Mouse (Mus musculus): ENCODE results near the gene Cfap44.
"Not testable (repeated sequence)": the region's sequence is repeated elsewhere in the genome, so short reads cannot be mapped to it uniquely, and the experiment has no call there.

Cfap44 gene

GRCm38 (mm10) chr16:44430021-44430420, 35.4 kb downstream of the Cfap44 start:
- DNase-seq = no peak

GRCm38 (mm10) chr16:44434931-44435330, 40.3 kb downstream of the Cfap44 start:
- no peak for DNase-seq

DNA sequence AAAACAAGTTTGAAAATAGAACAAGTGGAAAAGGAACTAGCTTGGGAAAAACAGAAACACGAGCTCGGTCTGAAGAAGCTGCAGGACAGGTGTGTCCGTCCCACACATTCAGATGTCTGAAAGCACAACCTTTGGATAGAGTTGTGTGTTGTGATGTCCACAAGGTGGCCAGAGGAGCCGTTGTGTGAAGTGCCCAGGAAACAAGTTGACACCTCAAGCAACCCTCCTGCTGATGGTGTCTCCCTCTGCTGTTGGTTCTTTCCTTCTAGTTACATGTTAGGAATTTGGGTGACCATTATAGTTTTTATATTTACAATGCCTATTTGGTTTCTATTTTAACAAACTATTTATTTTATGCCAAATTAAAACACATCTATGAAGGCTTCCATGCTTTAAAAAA, 40.9 kb downstream of the Cfap44 start:
- DNase-seq = no peak

GRCm38 (mm10) chr16:44441913-44442312, 47.3 kb downstream of the Cfap44 start:
- not testable (repeated sequence) for DNase-seq

DNA sequence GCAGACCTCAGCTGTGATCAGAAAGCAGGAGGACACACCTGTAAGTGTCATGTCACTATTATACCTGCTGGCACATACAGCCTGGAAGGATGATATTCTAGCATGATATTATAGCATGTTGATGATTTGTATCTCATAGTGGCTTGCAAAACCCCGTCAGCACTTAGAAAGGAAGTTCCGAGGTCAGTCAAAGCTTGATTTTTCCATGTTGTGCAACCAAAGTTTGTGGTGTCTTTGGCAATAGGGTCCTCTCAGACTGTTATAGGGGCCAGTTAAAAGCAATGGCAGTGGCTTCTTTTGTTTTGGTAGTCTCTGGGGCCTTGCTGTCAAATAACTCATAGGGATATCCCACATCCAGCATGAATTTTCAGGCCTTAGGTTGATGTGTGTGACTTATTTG, 63.3 kb downstream of the Cfap44 start:
- no peak for DNase-seq

- DNase-seq = no peak
Measured at GRCm38 (mm10) chr16:44458826-44459225, 64.2 kb downstream of the Cfap44 start.

- no peak for DNase-seq
Measured at GRCm38 (mm10) chr16:44460922-44461321, 66.3 kb downstream of the Cfap44 start.

- no peak for DNase-seq
Measured at GRCm38 (mm10) chr16:44475281-44475680, 80.7 kb downstream of the Cfap44 start.

- DNase-seq = no peak
Measured at GRCm38 (mm10) chr16:44475682-44476375, 81.2 kb downstream of the Cfap44 start.

DNA sequence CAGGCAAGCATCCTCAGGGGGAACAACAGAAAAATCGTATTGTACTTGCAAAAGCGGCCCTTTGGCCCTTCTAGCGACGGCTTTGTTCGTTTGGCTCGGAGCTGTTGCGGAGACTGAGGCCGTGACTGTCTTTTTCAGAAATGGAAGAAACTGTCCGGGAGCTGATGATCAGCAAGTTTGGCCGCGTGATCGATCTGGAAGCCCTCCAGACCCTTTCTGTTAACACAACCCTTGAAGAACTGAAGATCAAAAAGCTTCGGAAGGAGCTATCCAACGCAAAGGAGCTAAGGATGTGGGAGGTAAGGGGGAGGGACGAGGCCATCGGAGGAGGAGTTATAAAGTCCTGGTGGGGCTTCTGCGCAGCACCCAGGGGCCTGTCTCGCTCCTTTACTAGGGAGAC, 84.2 kb downstream of the Cfap44 start:
- no peak for DNase-seq

DNA sequence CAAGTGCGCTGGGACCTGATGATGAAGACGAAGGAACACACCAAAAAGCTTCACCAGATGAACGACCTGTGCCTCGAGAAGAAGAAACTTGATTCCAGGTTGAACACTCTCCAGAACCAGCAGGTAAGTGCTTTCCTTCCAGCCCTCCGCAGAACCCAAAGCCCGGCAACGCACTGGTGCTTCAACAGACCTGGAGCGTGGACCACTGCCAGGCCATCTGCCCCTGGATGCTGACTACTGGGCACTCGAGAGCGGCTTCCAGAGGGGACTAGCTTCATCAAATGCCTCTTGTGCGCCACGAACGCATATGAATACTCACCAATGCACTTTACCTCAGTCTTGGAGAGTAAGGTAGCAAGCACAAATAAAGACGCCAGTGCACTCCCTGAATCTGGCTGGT, 85.3 kb downstream of the Cfap44 start:
- no peak for DNase-seq

- no peak for DNase-seq
Measured at GRCm38 (mm10) chr16:44480616-44481015, 86.0 kb downstream of the Cfap44 start.

DNA sequence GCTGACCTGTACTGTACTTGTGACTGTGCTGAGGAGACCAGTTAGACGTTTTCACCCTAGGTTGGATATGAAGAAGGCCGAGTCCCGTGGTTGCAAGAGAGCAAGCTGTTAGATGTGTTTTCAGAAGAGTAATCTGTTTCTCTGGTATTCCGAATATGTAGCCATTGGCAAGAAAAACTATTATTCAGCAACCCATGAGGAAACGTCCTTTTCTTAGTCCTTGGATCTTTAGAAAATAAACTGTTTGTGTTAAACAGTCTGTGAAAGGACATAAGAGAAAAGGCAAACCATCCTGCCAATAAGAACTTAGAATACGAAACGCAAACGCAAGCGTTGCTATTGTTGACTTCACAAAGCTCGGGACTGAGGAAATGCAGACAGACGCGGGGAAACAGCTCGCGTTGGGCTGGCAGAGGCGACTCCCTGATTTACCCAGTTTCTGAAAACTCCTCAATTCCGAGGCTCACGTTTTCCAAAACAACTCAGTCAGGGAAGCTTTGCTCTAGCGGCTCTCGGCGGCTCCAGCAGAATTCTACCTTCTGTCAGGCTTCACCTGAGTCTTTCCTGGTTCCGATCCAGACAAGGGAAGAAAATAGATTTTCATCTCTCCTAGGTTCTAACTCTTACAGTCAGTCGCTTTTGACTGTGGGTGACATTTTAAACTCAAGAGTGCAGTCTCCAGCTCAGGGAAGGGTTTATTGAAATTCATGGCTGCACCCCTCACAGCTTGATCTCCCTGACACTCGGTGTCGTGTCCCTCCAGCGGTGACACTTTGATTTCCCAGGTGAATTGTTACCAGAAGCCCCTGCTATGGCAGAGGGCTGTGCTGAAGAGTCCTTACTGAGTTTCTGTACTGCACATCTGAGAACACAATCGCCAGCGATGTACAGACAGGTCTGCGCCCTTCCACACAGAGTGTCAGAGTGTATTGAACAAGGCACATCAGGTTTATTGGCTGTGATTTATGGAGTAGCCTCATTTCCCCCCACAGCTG, 87.3 kb downstream of the Cfap44 start:
- no peak for DNase-seq

- DNase-seq = peak; percentile 37 to 59
Measured at GRCm38 (mm10) chr16:44484079-44484478, 89.5 kb downstream of the Cfap44 start.

DNA sequence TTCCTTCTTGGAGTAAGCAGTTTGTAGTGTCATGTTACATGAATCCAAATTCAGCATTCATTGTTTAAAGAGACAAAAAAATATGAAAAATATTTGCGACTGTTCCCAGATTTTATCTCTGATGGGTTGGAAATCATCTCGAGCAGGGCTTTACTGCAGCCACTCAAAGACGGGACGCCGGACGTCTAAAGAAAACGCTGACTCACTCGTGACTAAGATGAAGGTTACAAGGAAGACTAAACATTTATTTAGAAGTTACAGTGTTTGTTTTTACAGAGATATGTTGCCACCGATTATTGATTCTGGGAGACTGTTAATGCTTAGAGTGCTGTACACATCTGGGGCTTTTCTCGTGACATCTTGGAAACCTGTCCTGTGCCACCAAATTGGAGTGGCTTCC, 90.2 kb downstream of the Cfap44 start:
- no peak for DNase-seq

DNA sequence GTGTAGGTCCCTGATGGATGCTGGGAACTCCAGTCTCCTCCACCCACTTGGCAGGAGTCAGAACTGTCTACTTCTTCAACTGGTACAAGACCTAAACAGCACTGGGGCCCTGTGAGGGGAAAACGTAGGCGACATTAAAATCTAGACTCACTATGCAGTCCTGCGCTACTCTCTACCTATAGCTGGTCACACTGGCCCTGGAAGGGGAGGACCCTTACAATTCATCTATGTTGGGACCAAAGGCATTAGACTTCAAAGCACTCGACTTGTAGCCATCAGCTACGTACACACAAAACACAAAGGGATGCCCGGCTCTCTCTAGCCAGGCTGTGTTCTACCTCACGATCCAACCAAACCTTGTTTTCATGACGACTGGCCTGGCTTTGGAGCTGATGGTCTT, 91.1 kb downstream of the Cfap44 start:
- DNase-seq = no peak

DNA sequence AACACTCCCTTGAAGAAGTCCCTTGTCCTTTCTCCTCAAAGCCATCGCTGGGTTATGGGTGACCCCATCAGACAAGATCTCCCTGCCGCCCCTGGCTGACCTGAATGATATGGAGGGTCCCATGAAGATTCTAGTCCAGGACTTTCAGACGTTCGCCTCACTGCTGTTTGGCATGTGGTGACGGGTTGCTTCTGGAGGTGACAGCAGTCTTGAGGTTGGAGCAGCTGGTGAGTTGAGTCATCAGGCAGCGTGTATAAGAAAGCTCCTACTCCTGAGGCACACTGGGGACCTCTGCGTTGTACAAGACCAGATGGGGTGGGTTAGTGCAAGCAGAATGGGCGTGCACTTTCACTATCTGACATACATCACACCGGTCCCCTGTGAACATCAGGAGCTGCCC, 92.0 kb downstream of the Cfap44 start:
- no peak for DNase-seq

DNA sequence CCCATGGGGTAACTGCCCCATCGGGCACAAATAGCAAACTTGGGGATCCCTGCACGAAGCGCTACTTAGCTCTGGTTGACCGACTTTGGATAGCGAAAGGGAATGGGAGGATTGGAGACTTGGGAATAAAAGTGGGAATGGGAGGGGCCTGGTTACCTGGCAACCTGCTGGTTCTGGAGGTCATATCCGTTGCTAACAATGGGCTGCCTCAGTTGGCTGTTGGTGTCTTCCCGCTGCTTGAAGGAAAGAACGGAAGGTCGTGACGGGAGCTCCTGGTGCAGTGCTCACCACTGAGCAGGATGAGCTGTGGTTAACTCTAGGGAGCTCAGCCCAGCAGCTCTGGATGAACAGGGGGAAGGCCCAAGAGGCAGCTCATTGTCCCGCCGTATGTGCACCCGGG, 92.6 kb downstream of the Cfap44 start:
- DNase-seq = no peak

DNA sequence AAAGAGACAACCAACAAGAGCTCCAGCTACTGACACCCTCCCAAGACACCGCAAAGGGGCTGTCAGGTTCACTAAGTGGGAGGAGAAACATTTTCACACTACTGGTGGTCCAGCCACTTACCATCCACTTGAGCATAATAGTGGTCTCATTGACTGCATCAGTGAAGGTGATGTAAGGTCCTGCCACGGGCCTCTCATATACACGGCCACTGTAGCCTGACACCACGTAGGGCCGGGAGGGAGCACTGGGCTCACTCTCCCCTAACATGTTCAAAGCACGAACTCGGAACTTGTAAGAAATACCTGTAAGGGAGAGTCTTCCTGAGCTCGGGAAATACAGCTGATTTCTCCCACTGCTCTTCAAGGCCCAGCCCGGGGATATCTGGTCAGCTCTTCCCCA, 96.5 kb downstream of the Cfap44 start:
- DNase-seq = no peak

DNA sequence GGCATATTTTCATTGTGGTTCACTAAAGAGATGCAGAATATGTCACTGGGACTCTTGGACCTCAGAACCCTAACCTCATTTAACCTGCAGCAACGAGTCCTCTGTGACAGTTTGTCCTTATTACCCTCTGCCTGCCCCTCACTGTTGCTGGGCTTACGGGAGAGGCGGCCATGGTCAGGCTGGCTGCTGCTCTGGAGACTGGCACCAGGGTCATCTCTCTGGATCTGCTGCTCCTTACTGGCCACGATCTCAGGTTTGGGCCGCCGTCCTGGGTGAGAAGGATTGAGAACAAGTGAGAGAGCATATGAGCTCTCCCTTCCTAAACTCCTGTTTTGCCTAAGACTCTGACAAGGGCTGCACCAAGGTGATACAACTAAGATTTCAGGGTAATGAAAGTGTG, 97.6 kb downstream of the Cfap44 start:
- no peak for DNase-seq

DNA sequence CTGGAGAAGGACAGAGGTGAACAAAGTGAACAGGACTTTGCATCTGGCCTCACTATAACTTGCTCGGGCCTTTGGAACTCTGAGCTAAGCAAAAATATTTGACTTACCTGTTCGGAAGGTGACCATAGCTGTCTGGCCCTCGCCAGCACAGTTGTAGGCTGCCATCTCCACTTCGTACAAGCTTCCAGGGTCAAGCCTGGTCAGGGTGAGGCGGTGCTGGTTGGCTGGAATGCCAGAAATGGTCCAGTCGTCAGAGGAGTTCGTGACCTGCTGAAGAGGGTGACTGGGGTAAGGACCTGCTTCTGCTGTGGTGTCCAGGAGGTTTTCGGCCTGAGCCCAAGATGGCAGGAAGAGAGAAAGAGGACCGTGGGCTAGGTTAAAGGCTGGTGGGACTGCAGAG, 98.1 kb downstream of the Cfap44 start:
- no peak for DNase-seq

DNA sequence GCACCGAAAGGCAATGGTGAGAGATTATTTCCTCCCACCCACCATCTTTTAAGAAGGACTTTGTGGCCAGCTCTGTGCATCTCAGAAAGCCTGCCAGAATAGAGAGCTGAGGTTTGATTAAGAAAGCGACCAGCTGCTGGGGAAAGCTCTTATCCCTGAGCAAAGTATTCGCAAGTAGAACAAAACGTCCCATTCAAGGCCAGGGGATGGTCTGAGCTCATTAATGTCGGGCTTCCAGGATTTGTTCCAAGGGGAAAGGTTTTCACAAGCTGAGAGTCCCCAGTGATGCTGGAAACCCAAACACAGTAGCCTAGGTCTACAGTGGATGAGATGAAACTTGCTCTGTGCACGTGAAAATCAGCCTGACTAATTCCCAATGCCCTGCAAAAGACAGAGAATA, 99.3 kb downstream of the Cfap44 start:
- DNase-seq = no peak

DNA sequence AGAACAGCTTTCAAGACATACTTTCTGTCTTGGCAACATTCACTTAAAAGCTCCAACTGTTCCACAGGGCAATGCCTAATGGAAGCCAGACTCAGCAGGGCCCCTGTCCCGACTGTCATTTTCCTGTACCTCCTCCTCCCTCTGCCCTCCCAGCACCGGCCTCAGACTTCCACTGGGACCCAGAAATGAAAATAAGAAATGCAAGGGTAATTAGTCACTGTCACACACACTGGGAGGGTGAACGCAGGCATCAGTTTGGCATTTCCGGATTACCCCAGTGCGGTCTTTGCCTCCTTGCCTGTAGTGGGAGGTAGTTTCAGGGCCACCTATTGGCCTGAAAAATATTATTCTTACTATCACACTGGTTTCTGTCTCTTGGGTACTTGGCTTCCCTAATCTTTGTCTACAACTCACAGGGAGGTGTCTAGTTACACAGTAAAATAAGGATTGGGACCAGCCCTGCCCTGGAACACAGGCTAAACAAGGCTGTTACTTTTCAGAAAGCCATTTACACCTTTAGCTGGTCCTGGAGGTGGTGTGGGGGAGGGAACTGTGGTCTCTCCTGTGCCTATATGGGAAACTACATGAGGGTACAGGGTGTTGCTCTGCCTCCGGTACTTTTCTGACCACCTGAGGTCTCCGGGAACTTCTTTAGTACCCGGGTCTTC, 100.0 kb downstream of the Cfap44 start:
- DNase-seq = no peak
